Mouse (Mus musculus): ENCODE measurements around the gene Ctxn1. TPM values are rescaled to one million over a fixed set of nuclear protein-coding genes. Genes with fewer than 3 reads are reported as not detected.

The Ctxn1 gene
- total RNA-seq (2014; rRNA removed) (99.4 and 109 TPM in 2 replicates), polyA plus RNA-seq (2015; fragmentation: Nextera tagmentation; extraction: Ambion mirVana) (224 and 240 TPM in 2 replicates)

DNA sequence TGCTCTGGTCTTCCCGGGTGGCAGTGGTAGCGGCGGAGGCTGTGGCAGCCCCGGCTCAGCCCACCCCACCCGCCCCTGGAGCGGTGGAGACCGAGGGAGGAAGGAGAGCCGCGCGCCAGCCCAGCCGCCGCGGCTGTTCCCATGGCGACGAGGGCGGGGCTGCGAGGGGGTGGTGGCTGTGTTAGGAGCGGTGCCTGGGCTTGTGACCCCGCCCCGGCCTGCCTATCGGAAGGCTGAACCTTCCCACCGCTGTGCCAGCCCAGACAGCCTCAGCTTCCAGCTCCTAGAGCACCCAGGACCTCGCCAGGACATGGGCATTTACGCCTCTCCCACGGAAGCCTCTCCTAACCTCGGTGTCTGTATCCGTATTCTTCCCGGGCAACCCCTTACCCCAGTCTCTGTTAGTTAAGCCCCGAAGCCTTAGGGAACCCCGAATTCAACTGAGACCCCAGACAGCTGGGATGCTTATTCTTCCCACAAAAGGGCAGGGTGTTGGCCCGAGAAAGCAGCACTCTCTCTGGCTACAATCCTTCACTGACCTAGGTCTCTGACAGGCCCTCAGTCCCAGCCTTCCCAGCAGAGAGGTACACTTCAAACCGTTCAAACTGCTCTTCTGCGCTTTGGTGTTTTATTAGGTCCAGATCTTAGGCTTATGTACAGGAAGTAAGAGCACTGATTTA is at the start of gene Ctxn1:
Gene Ctxn1, minus strand, starts transcription at position 150 of the 680 bp plus-strand sequence.
- Histone ChIP-seq H3K4me3 (ENCODE audit: low read length) (peak within 1 kb of the TSS; percentile 76), H3K36me3 (ENCODE audit: insufficient read depth, low read length) (peaks cover 52% of the 10 kb centered on the region; the same call in 1 of the 2 replicates), H3K27ac (peak within 1 kb of the TSS; percentile 94), H3K4me1 (ENCODE audit: insufficient read depth, low read length) (peaks cover 18% of the 10 kb centered on the region), H3K9ac (replicated peaks; ENCODE audit: low read length) (peak within 1 kb of the TSS; percentile 90), H3K9me3 (ENCODE audit: low read length) (no peaks in the 10 kb centered on the region), H3K4me2 (ENCODE audit: low read depth, low read length) (peak within 1 kb of the TSS; percentile 74), H3K27me3 (ENCODE audit: insufficient read depth, low read length) (no peaks in the 10 kb centered on the region)
- ATAC-seq (peak; percentile 89), DNase-seq (ENCODE audit: low spot score) (peak; percentile 94)
- WGBS = 5% methylated on average over 30 of the region's 33 CpGs
- no peak for TF ChIP-seq CTCF (IDR thresholded peaks at IDR 0.05; ENCODE audit: low read depth)

DNA sequence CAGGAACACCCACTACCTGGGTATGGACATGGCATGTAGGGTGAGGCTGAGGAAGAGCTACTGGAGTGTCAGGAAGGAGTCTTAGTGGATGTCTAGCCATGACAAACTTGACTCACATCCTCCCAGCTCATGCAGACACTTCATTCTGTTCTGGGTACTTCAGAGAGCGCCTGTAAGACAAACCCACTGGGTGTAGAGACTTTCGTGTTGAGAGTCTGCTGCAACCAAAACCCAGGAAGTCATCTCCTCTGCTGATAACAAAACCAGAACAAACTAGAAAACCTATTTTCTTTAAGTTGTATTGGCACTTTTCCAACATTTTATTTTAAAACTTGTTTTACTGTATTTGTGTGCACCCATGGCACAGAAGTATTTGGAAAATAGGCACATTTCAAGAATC is 46.8 kb upstream of the Ctxn1 start:
- no peak overlapping the region for H3K4me3 ChIP-seq (ENCODE audit: low read length)
- H3K27me3 ChIP-seq (ENCODE audit: insufficient read depth, low read length) = no peaks in the 10 kb centered on the region
- H3K9ac ChIP-seq (replicated peaks; ENCODE audit: low read length) = no peak overlapping the region
- 92% methylated on average over 2 of the region's 2 CpGs for WGBS
- H3K36me3 ChIP-seq (ENCODE audit: insufficient read depth, low read length) = peaks cover 68% of the 10 kb centered on the region
- no peaks in the 10 kb centered on the region for H3K4me1 ChIP-seq (ENCODE audit: insufficient read depth, low read length)
- no peak overlapping the region for H3K27ac ChIP-seq
- no peak for TF ChIP-seq CTCF (IDR thresholded peaks at IDR 0.05; ENCODE audit: low read depth)
- ATAC-seq (no peak), DNase-seq (ENCODE audit: low spot score) (no peak)
- H3K4me2 ChIP-seq (ENCODE audit: low read depth, low read length) = no peak overlapping the region
- H3K9me3 ChIP-seq (ENCODE audit: low read length) = no peaks in the 10 kb centered on the region

DNA sequence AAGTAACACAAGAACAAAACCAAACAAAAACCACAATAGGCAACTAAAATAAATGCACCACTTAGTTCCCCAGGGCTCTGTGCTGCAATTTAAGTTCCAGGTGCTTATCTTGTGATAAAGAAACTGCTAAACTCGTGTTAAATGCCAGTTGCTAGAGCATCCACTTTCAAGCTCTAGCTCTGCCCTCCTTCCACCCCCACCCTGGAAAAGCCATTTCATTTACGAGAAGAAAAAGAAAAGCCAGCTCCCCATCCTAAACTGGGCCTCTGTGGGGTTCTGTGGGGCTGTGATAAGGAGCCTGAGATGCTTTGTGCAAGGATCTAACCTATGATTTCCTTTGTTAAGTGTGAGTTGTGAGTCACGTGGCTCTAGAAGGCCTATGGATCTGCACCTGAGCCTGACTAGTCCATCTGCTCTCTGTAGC is 45.1 kb upstream of the Ctxn1 start:
- no peak for TF ChIP-seq CTCF (IDR thresholded peaks at IDR 0.05; ENCODE audit: low read depth)
- H3K4me3 ChIP-seq (ENCODE audit: low read length) = no peak overlapping the region
- WGBS = 82% methylated on average over 3 of the region's 3 CpGs

DNA sequence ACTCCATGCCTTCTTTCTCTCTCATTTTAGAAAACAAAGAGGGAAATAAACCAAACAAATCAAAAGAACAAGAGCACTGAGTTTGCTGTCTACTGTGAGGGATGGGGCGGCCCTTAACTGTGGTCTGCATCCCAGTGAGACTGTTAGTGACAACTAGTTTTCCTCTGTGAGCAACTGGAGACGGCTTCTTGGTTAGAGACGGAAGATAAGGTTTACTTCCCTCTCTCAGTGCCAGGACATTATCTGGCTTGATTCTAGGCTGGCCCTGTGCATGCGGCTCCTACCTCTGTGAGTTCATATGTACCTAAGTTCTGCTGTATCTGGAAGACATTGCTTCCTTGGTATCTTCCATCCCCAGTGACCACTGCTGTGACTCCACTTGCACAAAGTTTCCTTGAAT is 38.7 kb upstream of the Ctxn1 start:
- Histone ChIP-seq H3K9me3 (ENCODE audit: low read length) (no peaks in the 10 kb centered on the region), H3K27me3 (ENCODE audit: insufficient read depth, low read length) (no peaks in the 10 kb centered on the region), H3K9ac (replicated peaks; ENCODE audit: low read length) (no peak overlapping the region), H3K27ac (no peak overlapping the region), H3K4me2 (ENCODE audit: low read depth, low read length) (no peak overlapping the region), H3K4me3 (ENCODE audit: low read length) (no peak overlapping the region), H3K4me1 (ENCODE audit: insufficient read depth, low read length) (no peaks in the 10 kb centered on the region), H3K36me3 (ENCODE audit: insufficient read depth, low read length) (peaks cover 62% of the 10 kb centered on the region)
- 96% methylated on average over 4 of the region's 4 CpGs for WGBS
- no peak for TF ChIP-seq CTCF (IDR thresholded peaks at IDR 0.05; ENCODE audit: low read depth)
- ATAC-seq = no peak
- no peak for DNase-seq (ENCODE audit: low spot score)

More for the DNA sequence above, 45.1 kb upstream of the Ctxn1 start:
- peaks cover 71% of the 10 kb centered on the region for H3K36me3 ChIP-seq (ENCODE audit: insufficient read depth, low read length)
- H3K27ac ChIP-seq = no peak overlapping the region
- no peak overlapping the region for H3K4me2 ChIP-seq (ENCODE audit: low read depth, low read length)
- no peak overlapping the region for H3K9ac ChIP-seq (replicated peaks; ENCODE audit: low read length)
- DNase-seq (ENCODE audit: low spot score) = no peak
- no peaks in the 10 kb centered on the region for H3K9me3 ChIP-seq (ENCODE audit: low read length)
- H3K4me1 ChIP-seq (ENCODE audit: insufficient read depth, low read length) = no peaks in the 10 kb centered on the region
- no peak for ATAC-seq
- H3K27me3 ChIP-seq (ENCODE audit: insufficient read depth, low read length) = no peaks in the 10 kb centered on the region

DNA sequence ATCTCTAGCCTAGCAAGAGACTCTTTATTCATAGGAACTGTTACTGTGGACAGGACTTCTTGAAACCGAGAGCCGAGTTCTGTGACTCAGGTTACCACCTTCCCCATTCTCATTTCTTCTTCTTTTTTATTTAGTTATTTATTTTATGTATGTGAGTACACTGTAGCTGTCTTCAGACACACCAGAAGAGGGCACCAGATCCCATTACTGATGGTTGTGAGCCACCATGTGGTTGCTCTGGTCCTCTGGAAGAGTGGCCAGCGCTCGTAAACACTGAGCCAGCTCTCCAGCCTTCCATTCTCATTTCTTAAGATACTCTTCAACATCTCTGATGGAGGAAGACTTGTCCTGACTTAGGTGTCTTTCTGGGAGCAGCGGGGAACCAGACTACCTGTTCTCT is 33.7 kb upstream of the Ctxn1 start:
- DNase-seq (ENCODE audit: low spot score) (no peak), ATAC-seq (no peak; the same call in 1 of the 2 replicates)
- Histone ChIP-seq H3K4me3 (ENCODE audit: low read length) (no peak overlapping the region), H3K9ac (replicated peaks; ENCODE audit: low read length) (no peak overlapping the region), H3K27me3 (ENCODE audit: insufficient read depth, low read length) (no peaks in the 10 kb centered on the region), H3K36me3 (ENCODE audit: insufficient read depth, low read length) (peaks cover 54% of the 10 kb centered on the region), H3K27ac (no peak overlapping the region), H3K4me2 (ENCODE audit: low read depth, low read length) (no peak overlapping the region), H3K4me1 (ENCODE audit: insufficient read depth, low read length) (no peaks in the 10 kb centered on the region), H3K9me3 (ENCODE audit: low read length) (no peaks in the 10 kb centered on the region)
- 84% methylated on average over 5 of the region's 5 CpGs for whole genome bisulfite sequencing
- TF ChIP-seq CTCF (IDR thresholded peaks at IDR 0.05; ENCODE audit: low read depth) = peak; percentile 44; the same call in 1 of the 2 replicates

DNA sequence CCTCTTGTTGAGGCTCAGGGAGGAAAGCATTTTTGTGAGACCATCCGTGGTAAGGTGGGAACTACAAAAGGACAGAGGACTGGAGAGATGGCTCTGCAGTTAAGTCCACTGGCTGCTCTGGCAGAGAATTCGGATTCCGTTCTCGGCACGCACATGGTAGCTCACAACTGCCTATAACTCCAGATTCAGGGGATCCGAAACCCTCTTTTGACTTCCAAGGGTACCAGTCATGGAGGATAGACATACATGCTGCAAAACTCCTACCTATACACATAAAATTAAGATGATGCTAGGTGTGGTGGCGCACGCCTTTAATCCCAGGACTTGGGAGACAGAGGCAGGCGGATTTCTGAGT is 17.0 kb upstream of the Ctxn1 start:
- DNase-seq (ENCODE audit: low spot score) (no peak), ATAC-seq (no peak)
- peaks cover 15% of the 10 kb centered on the region; the same call in 1 of the 2 replicates for H3K36me3 ChIP-seq (ENCODE audit: insufficient read depth, low read length)
- peak overlapping the region; percentile 89 for H3K4me2 ChIP-seq (ENCODE audit: low read depth, low read length)
- 26% methylated on average over 9 of the region's 9 CpGs for WGBS
- H3K9me3 ChIP-seq (ENCODE audit: low read length) = no peaks in the 10 kb centered on the region
- peaks cover 6% of the 10 kb centered on the region; the same call in 1 of the 2 replicates for H3K4me1 ChIP-seq (ENCODE audit: insufficient read depth, low read length)
- H3K9ac ChIP-seq (replicated peaks; ENCODE audit: low read length) = peak overlapping the region; percentile 70
- TF ChIP-seq CTCF (IDR thresholded peaks at IDR 0.05; ENCODE audit: low read depth) = no peak
- H3K27me3 ChIP-seq (ENCODE audit: insufficient read depth, low read length) = no peaks in the 10 kb centered on the region
- H3K4me3 ChIP-seq (ENCODE audit: low read length) = peak overlapping the region; percentile 59
- peak overlapping the region; percentile 76 for H3K27ac ChIP-seq
